Mouse (Mus musculus) cerebellum, adult 8-10 months (tissue): Measurements from ENCODE around the gene Sms.

Experiments used
- DNase-seq: peaks from one replicate; pipeline ENCODE4 v3.0.0; 2022

Gene Sms

GRCm38 (mm10) chrX:157449000-157449399, 43.1 kb downstream of the Sms start:
- DNase-seq: no peak

- no peak for DNase-seq
These were observed 44.7 kb downstream of the Sms start for GRCm38 (mm10) chrX:157447431-157447830.

- no peak for DNase-seq
These were observed 57.3 kb downstream of the Sms start for GRCm38 (mm10) chrX:157434768-157435167.

GRCm38 (mm10) chrX:157419451-157419850, 72.6 kb downstream of the Sms start:
- no peak for DNase-seq

- no peak for DNase-seq
These were observed 76.9 kb downstream of the Sms start, which contains the start of gene Phex for GRCm38 (mm10) chrX:157415212-157415611. Phex (minus strand) TSS chrX:157415312.

- DNase-seq: no peak
These were observed 87.2 kb downstream of the Sms start for GRCm38 (mm10) chrX:157404919-157405318.
